Mouse (Mus musculus): ENCODE measurements around the gene Khdrbs1. TPM values are rescaled to one million over a fixed set of nuclear protein-coding genes. Genes with fewer than 3 reads are reported as not detected.

The Khdrbs1 gene
- total RNA-seq, 2 experiments from 2014 or later: 31.7 to 34.7 TPM

DNA sequence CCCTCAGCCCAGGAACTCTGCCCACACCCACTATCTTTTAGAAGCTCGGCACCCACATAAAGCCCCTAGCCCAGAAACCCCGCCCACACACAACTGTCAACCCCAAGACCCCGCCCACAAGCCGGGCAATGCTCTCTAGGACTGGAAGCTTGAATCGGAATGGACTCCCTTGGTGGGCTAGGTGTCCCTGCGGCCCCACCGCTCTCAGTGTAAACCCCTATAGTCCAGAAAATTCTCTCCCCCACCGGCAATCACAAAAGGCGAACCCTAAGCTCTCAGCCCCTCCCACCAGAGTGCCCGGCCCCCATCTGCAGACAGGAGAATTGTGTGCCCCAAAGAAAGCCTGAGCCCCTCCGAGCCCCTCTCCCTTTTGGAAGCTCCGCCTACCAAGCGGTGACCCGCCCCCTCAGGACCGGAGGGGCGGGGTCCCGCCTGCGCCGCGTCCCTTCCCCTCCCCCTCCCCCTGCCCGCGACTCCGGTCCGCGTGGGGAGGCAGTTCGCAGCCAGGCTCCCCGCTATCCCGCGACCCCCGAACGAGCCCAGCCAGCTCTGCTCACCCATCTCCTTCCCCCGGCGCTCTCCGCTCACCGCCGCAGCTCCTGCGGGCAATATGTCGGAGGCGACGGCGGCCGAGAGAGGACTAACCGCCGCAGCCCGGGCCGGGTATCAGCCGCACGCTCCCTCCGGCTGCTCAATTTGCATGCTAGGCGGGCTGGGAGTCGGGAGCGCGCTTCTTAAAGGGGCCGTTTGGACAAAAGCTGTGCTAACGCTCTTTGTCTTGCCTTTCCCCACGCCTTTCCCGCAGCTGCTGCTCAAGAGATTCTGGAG is 45.7 kb downstream of the Khdrbs1 start, which contains the start of gene Tmem39b:
TSS of gene Tmem39b (minus strand) at position 681 of the 828 bp plus-strand sequence.
- intact Hi-C loops (cut with DNase I; ENCODE audit: low total_unique reads): no loop called here
- peak; percentile 92 for DNase-seq

DNA sequence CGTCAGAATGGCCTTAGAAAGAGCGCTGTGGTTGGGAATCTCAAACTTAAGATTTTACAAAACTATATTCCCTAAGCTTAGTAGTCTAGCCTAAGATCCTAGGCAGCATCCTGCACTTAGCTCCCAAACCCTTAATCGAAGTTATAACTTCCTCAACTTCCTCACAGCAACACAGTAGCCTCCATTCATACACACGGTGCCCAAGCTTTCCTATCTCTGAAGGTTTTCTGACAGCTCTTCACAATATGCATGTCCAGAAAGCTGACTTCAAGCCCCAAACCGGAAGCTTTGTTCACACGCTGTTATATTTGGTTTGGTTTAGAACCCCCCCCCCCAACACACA is 46.3 kb downstream of the Khdrbs1 start:
- DNase-seq: no peak
- intact Hi-C loops (cut with DNase I; ENCODE audit: low total_unique reads): no loop called here

DNA sequence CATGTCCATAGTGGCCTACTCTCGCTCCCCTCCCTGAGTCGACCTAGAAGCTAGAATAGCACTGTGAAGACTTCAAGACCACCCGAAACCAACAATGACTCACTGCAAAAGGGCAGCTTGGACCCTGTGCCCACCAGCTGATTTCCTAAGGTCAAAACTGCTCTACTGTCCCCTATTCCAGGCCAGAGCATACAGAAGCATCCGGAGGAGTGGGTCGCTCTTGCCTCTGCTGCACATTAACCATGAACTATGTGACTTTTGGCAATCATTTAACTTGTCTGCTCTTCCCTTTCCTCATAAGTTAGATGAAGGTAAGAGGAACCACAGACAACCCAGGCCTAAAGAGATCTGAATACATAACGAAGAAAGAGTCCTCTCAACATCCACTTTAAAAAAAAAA is 57.6 kb downstream of the Khdrbs1 start:
- intact Hi-C loops (cut with DNase I; ENCODE audit: low total_unique reads): no loop called here

DNA sequence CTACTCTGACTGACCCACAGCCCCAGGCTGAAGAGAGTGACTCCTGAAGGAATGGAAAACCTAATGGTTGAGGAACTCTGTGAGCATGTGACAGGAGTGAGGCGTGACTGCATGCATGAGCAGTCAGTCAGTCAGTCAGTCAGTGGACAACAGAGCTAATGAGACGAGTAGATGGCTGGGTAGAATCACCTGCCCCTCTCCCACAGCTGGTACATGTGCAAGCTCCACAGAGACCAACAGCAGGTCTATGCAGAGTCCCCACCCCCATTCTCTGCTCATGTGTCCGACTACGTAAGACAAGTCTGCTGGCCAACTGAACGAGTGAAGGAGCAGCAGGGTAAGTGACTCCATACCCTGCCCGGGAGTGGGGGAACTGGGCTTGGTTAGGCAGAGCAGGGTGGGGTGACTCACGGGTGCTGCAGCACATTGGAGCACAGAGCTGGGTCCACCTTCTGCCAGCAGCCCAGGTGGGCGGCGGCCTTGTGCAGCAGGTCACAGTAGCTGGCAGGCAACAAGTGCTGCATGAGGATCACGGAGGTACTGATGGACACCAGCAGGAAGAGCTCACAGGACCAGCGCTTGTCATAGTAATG is 58.1 kb downstream of the Khdrbs1 start:
- DNase-seq: no peak
- intact Hi-C loops (cut with DNase I; ENCODE audit: low total_unique reads): no loop called here

More for the DNA sequence above, 57.6 kb downstream of the Khdrbs1 start:
- DNase-seq: no peak

DNA sequence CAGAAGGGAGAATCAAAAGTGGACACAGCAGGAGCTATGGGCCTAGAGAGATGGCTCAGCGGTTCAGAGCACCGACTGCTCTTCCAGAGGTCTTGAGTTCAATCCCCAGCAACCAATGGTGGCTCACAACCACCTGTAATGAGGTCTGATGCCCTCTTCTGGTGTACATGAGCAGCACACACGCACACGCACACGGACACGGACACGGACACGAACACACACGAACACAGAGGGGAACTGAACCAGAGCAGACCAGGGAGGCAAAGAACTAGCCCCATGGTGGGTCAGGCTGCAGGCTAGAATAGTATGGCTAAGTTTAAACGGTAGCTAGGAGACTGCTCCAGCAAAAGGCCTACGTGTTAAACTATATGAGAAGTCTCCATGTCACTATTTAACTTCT is 60.3 kb downstream of the Khdrbs1 start:
- intact Hi-C loops (cut with DNase I; ENCODE audit: low total_unique reads): no loop called here
- DNase-seq: no peak

DNA sequence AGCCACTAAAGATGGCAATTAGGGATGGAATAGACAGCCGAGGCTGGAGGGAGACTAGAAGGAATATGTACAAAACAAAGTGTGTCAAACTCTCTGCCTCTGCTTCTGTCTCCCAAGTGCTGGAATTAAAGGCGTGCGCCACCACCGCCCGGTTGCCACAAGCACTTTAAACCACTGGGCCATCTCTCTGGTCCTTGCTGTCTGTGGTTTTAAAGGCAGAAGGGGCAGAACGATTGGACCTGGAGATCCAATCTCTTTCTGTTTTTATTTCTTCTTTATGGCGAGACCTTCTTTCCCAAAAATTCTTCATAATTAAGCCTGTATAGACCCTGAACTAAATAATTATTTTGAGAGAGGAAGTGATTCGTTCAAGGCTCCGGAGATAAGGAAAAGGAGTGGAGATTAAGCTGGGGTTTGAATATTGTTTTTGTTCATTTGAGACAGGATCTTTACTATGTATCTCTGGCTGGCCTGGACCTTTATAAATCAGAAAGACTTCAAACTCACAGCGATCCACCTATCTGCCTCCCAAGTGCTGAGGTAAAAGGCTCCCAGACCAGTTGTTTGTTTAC is 69.1 kb downstream of the Khdrbs1 start:
- intact Hi-C loops (cut with DNase I; ENCODE audit: low total_unique reads): no loop called here
- DNase-seq: no peak

DNA sequence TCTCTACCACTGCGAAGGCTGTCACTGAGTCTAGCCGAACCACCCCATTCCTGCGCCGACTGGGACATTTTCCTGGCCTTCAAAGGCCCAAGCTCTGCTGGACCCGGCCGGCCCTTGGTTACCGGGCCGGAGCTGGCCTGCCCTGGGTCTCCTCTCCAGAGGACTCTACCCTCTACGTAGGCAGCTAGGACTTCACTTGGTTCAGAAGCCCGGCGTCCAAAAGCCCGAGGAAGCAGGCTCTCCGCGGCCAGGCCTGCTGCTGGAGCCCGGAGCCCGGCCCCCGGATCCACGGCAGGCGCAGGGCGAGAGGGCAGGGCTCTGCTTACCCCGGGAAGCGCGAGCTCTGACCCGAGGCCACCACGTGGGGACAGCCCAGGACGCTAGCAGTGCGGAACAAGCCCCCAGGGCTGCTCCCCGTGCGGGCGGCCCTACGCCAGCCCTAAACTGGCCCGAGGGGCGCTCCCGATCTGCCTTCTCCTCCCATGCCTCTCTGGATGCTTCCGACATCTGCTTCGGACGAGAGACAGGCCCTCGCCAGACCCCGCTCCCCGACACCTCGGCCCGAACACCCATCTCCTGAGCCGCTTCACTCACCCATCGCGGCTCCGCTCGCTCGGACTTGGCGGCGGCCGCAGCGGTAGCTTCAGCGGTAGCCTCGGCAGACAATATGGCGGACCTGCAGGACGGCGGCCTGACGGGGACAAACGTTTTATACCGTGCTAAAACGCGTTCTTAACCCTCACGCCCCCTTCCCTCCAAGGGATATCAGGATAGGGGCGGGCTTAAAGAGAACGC is 69.8 kb downstream of the Khdrbs1 start, which contains the start of gene Kpna6:
TSS of gene Kpna6 (minus strand) at position 685 of the 795 bp plus-strand sequence.
- intact Hi-C loops (cut with DNase I; ENCODE audit: low total_unique reads): no loop called here

DNA sequence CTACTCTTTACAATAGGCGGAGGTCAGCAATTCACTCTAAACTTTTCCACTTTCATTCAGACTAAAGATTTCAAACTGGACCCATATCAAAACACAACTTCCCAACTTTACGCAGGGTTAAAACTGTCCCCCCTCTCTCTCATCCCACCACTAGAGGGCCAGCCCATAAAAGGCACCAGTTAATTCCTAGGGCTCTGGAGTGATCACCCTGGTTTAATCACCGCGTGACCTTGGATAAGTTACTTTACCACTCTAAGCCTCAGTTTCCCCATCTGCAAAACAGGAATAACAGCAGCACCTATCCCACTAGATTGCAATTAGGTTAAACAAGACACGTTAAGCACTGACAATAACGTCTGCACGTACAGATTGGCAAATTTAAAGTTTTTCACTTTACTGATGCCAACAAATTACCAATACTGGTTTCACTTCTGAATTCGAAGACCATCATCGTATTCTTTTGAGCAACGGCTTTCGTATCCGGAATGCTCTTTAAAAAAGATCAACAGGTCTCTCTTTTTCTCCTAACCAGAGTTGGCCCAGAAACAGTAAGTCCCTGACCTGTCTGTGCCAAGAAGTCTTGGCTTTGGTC is 70.5 kb downstream of the Khdrbs1 start:
- intact Hi-C loops (cut with DNase I; ENCODE audit: low total_unique reads): no loop called here
- DNase-seq: peak; percentile 36

More for the DNA sequence above, 69.8 kb downstream of the Khdrbs1 start, which contains the start of gene Kpna6:
- peak; percentile 91 for DNase-seq

DNA sequence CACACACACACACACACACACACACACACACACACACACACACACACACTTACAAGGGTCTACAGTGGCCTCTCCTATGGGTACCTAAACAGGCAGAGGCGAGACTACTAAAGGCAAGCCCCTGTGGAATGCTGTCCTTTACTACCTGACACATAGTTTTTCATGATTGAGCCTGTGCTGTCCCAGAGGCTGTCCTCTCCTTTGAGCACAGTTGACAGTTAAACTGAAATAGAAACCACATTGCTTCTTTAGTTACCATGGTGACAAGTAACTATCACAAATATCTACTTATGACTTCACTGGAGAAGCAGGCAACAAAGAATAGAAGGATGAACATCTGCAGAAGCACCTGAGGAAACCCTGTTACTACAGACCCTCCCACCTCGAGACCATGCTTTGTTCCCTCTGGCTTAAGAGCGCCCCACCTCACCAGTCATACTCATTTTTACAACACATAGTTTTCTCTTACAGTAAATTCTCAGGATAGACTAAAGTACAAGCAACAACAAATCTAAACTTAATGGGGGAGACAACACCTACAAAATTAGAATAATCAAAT is 79.8 kb downstream of the Khdrbs1 start:
- DNase-seq: no peak
- intact Hi-C loops (cut with DNase I; ENCODE audit: low total_unique reads): no loop called here

DNA sequence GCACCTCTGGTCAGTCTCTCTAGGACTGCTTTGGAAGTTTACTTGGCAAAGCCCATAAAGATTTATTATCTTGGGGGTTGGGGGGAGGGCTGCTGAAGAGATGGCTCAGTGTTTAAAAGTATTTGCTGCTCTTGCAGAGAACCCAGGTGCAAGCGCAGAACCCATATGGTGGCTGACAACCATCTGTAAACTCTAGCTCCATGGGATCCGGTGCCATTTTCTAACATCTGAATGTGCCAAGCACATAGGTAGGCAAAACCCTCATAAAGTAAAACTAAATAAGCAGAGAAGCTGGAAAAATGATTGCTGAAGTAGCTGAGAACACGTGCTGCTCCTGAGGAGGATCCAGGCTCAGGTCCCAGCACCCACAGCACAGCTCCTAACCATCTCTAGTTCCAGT is 80.5 kb downstream of the Khdrbs1 start:
- DNase-seq: no peak
- intact Hi-C loops (cut with DNase I; ENCODE audit: low total_unique reads): no loop called here

DNA sequence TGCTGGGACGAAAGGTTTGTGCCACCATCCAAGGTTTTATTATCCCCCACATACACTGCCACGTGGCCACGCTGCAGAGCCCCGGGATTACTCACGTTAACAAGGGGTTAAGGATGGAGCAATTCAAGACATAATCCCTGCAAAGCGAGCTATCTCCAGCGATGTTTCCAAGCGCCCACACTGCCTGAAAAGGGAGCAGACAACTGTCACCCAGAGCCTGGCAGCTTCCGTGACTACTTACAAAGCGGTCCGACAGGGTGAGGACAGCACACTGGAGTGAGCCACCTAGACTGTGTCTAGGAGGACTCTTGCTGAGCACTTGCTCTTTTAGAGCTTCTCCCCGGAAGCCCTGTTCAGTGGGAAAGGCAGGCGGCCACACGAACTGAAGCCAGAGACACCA is 87.3 kb downstream of the Khdrbs1 start:
- intact Hi-C loops (cut with DNase I; ENCODE audit: low total_unique reads): no loop called here
- no peak for DNase-seq

Small RNAs within 50 kb of the gene (microRNA-seq; reads per million reads assigned to microRNA genes)
- gene Gm28017 (0 reads per million in 2 experiments), gene Mir7016 (0 to 0.32 reads per million in 2 experiments)

Other genes with a start within 250 kb of the Khdrbs1 start
- 10 to 100 TPM in 1 of 2 experiments, 1 to 10 TPM in 1; 9.2 to 14.4 TPM for gene Marcksl1, start 228.7 kb downstream of the Khdrbs1 start, total RNA-seq (2021)
- gene Hdac1, start 199.6 kb downstream of the Khdrbs1 start, total RNA-seq (2021): 10 to 100 TPM; 14.9 to 16.9 TPM
- under 1 TPM; 0.37 to 0.44 TPM for gene Lck, start 168.7 kb downstream of the Khdrbs1 start, total RNA-seq (2021)
- gene Fam167b, start 163.8 kb downstream of the Khdrbs1 start, total RNA-seq (2021): under 1 TPM; 0.62 to 0.66 TPM
- gene Eif3i, start 141.7 kb downstream of the Khdrbs1 start, total RNA-seq (2021): 100 to 1,000 TPM; 135 to 141 TPM
- 10 to 100 TPM; 33.6 to 35.8 TPM for gene Tmem234, start 141.6 kb downstream of the Khdrbs1 start, total RNA-seq (2021)
- 1 to 10 TPM; 1.0 to 1.8 TPM for gene Dcdc2b, start 128.0 kb downstream of the Khdrbs1 start, total RNA-seq (2021)
- 10 to 100 TPM; 10.4 to 11.8 TPM for gene Iqcc, start 123.2 kb downstream of the Khdrbs1 start, total RNA-seq (2021)
- 10 to 100 TPM; 58.0 to 66.8 TPM for gene Ccdc28b, start 118.4 kb downstream of the Khdrbs1 start, total RNA-seq (2021)
- gene Txlna, start 101.2 kb downstream of the Khdrbs1 start, total RNA-seq (2021): 10 to 100 TPM; 25.5 to 28.6 TPM
- gene Kpna6, start 69.5 kb downstream of the Khdrbs1 start, total RNA-seq (2021): 10 to 100 TPM; 62.8 to 64.2 TPM
- gene Tmem39b, start 45.5 kb downstream of the Khdrbs1 start, total RNA-seq (2021): 1 to 10 TPM; 1.9 to 3.7 TPM
- 100 to 1,000 TPM; 515 to 580 TPM for gene Ptp4a2, start 68.9 kb upstream of the Khdrbs1 start, total RNA-seq (2021)
- gene Spocd1, start 186.9 kb upstream of the Khdrbs1 start, total RNA-seq (2021): not detected
- 1 to 10 TPM; 1.0 to 1.5 TPM for gene Adgrb2, start 242.6 kb upstream of the Khdrbs1 start, total RNA-seq (2021)